Mouse (Mus musculus): ENCODE measurements at regions not wholly inside any gene's neighbourhood (a gene's known extent, or its start where the extent isn't known, plus 50 kb on each side); places are given as distances from the start of the nearest gene placed in this dataset.

GRCm38 (mm10) chr8:103138136-103138535, 352.7 kb upstream of the Cdh11 start:
- DNase-seq (ENCODE audit: low spot score in 2 of 2): no peak

DNA sequence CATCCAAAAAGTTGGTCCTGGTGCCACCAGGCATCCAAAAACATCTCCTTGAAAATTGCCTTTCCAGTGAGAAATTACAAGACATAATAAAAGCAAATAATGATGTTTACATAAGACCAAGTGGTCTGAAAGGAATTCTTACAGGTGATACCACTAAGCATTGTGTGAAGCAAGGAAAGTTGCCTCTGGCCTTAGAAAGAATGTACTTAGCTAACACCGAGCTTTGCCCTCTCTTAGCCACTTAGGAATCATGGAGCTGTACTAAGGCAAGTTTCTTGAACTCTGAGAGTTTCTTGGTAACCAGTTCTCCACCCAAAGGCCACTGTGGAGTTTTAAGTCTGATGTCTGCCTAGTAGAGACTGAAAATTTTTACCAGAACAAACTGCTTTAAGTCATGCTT, 359.4 kb upstream of the Cdh11 start:
- DNase-seq (ENCODE audit: low spot score in 2 of 2): no peak

DNA sequence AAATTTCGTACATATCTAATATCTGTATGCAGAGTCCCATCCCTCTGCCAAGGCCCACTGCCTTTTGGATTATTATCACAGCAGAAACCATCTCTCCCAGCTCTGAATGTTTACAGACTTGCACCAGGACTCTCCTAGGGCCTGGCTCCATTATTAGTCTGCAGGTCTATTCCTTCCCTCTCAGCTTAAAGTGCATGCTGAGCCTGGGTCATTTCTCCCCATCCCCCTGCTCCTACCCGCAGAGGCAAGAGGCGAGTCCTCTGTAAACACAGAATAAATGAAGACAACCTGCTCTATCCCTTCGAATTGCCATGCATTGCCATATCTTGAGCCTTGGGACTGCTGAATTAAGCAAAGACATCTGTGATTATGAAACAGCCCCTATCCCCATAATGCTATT, 362.6 kb upstream of the Cdh11 start:
- no peak for DNase-seq (ENCODE audit: low spot score in 2 of 2)

DNA sequence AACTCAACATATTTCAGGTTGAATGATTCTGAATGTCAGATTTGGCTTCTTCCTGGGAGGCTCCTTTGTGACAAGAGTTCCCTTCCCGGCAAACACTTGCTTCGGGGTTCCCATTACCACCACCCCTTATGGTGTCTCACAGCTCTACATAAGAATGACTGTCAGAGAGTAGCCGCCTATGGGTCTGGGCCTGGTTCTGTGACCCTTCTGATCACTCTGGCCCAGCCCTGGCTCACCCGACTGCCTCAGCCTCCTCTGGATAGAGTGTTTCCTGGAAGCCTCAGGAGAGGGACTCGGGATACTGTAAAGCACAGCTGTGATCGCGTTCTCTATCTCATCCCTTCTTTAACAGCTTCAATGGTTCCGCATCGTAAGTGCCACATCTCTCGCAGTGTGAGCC, 363.0 kb upstream of the Cdh11 start:
- no peak for DNase-seq (ENCODE audit: low spot score in 2 of 2)

DNA sequence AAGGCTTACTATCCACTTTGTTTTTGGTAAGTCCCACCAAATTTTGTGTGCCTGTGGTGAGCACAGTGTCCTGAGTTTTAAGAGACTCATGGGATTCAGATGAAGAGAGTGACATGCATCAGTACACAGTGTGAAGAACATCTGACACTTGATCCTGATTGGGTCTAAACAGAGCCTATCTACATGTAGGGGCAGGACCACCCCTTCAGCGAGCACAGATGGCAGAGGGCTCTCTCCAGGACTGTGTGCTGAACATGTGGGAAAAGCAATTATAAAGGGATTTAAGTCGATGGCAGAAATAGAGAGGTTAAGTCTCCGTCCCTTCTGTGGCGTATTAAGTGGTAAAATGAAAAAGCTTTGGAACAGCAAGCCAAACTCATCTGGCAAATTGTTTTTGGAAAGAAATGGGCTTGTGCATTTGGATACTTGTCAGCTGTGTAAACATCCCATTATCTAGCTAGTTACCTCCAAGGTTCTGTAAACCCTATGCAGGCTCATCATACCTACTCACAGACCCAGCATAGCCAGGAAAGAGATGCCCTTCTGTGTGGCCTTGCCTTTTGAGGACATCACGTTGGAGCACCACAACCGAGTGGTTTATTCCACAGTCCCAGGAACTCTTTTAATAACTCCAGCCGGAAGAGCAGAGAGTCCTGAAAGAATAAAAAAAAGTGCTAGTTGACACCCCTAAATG, 381.3 kb upstream of the Cdh11 start:
- DNase-seq (ENCODE audit: low spot score in 2 of 2): no peak

GRCm38 (mm10) chr8:103173313-103173712, 387.9 kb upstream of the Cdh11 start:
- DNase-seq (ENCODE audit: low spot score in 2 of 2): no peak

DNA sequence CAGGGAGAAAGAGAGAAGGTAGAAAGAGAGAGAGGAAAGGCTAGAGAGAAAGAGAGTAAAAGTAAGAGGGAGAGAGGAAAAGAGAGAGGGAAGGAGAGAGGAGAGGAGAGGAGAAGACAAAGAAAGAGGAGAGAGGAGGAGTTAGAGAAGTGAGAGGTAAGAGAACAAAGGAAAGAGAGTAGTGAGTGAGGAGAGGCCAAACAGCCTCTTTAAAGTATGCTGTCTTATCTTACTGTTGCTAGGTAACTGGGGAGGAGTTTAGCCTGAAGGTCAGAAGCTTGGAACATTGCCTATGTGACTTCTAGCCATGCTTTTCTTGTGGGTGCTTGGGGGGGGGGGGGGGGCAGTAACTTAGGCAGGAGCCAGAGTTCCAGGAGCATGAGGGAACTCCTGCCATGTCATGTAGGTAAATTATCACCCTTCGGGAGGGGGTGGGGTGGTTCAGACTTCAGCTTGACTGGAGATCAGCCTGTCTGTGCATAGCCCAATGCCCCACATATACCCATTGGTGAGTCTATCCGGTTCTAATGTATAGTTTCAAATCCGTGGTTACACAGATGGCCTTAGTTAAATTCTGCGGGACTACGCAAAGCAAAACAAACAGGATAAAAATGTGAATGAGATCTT, 388.5 kb upstream of the Cdh11 start:
- DNase-seq (ENCODE audit: low spot score in 2 of 2): no peak

DNA sequence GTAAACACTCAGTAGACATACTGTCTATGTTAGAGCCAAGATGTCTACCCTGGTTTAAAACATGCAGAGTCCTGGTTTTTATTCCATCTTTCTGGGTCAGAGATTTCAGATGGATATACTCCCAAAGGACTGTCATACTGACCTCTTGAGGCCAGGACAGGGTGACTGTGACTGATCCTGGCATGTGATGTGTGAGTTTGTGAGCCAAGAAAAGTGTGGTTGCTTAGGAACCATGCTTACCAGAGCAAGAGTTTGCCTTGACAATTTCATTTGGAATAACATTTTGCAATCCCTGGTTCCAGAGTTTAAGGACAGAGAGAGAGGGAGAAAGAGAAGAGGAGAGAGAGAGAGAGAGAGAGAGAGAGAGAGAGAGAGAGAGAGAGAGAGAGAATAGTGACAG, 395.2 kb upstream of the Cdh11 start:
- DNase-seq (ENCODE audit: low spot score in 2 of 2): no peak

GRCm38 (mm10) chr8:103188720-103189498, 403.5 kb upstream of the Cdh11 start:
- no peak for DNase-seq (ENCODE audit: low spot score in 2 of 2)

DNA sequence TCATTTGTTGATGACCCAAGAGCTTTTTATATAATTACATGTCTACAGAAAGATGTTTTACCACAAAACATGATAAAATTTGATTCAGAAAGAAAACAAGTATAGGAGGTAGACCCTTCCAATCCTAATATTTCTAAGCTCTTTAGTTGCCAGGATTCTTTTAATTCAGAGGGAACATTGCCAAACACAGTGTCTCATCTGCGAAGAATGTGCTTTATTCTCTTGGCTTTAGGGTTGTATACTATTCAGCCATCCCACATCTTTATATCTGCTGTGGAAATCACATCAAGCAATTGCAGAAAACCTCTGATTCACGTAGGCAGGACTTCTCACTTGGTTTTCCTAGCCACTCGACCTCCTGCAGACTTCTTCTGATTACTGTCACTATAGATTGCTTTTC, 412.8 kb upstream of the Cdh11 start:
- no peak for DNase-seq (ENCODE audit: low spot score in 2 of 2)

DNA sequence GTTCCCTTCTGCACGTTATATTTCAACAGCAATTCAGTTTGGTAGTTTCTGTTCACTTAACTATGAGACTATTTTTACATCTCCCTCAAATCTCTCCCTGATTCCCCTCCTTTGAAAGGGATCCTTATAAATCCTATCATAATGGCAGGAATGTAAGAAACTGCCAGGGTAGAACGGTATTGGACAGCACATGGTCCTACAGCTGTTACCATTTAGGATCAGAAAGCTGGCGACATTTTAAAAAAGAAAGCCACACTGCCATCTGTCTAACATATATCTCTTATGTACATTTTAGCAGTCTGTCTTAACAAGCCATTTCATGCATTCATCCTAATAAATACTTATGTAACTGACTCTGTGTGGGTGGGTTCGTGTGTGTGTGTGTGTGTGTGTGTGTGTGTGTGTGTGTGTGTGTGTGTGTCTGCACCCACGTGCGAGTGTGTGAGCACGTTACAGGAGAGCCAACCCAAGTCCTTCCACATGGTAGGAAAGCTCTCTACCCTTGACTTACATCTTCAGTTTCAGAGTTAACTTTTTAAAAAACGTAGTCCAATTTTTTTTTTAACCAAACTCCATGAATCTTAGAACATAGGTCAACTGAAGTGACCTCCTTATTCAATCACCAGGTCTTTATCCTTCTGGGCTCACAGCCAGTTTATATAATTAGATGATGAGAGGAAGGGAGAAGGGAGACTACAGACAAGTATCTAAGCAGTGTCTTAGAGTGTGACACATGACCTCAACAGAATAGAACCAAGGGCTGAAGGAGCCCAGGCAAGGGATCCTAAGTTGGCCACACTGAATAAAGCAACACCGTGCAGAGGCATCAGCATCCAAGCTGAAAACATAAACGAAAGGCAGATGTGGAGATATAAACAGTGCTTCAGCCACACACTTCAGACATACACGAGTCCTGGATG, 414.5 kb upstream of the Cdh11 start:
- DNase-seq (ENCODE audit: low spot score in 2 of 2): peak in 1 of 2 experiments; percentile 5

DNA sequence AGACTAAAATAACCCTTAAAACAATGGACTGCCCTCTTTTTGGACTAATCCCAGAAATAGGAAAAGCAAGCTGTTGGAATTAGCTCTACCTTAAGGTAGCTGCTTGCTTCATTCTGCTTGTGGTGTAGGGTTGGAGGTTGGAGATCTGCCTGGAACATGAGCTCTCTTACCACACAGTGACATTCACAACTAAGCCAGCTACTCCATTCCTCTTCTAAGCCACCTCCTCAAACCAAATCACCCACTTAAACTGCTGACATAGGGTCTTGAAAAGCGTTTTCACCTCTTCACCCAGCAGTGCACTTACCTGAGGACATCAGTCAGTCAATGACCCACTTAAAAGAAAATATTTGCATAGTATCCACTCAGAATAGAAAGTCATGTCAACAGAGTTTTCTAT, 418.3 kb upstream of the Cdh11 start:
- no peak for DNase-seq (ENCODE audit: low spot score in 2 of 2)

- no peak for DNase-seq (ENCODE audit: low spot score in 2 of 2)
Measured at GRCm38 (mm10) chr8:103214606-103215005, 429.2 kb upstream of the Cdh11 start.

DNA sequence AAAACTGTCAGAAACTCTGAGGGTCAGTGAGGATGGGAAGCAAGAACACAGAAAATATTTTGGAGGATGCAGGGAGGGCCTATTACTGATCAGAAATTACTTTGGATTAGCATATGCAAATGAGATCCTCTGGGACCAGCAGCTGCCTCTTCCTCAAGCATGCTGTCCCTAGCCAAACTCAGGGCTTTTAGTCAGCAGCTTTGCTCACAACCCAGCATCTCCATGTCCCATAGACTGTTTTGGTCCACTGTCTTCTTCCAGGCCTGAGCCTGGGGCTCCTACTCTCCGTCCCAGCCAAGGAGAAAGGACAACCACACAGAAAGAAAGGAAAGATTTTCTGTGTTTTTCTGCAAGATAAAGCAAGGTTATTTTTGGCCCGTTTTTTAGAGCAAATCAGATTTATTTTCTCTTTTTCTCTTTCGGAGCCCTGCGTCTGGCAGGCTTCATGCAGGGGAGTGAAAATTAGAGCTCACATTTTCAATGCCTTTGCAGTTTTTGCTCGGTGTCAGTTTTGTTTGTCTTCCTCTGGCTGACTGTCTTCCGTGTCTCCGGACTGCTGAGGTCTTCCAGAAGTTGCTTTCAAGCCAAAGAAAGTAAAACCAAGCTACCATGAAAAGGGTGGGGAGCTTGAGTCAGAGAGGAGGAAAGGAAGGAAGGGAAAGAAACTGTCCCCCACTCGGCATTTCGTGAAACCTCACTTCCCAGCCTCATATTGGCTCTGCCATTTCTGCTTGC, 445.5 kb upstream of the Cdh11 start:
- peak; percentile 11 to 37 for DNase-seq (ENCODE audit: low spot score in 2 of 2)

DNA sequence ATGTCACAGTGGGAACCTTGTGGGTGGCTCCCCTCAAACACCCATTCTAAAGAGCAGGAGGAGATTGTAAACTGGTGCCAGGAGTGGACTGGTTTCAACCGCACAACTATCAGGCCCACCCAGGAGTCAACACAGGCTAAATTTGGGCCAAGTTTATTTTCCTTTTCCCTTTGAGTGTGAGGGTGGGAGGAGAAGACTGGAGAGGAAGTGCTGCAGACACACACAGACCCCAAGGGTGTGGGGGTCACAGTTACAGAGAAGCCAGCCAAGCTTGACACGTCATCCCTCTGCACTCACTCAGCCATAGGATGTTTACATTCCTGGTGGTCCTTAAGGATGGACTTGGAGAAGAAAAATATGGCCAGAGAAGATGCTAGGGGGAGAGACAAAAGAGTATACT, 448.9 kb upstream of the Cdh11 start:
- no peak for DNase-seq (ENCODE audit: low spot score in 2 of 2)

DNA sequence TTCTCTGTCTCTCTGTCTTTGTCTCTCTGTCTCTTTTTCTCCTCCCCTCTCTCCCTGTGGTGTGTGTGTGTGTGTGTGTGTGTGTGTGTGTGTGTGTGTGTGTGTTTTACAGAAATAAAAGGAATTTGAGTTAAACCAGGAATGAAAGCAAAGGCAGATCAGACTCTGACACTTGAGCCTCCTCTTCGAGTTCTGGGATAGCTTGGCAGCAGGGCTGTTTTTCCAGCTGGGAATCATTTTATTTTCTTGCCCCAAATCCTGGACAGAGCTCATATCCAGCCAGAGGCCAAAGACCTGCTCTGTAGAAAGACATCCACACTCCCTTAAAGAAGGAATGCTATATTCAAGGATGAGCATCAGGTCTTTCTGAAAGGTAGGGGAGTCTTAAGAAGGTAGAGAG, 450.2 kb upstream of the Cdh11 start:
- peak in 1 of 2 experiments; percentile 4 for DNase-seq (ENCODE audit: low spot score in 2 of 2)

DNA sequence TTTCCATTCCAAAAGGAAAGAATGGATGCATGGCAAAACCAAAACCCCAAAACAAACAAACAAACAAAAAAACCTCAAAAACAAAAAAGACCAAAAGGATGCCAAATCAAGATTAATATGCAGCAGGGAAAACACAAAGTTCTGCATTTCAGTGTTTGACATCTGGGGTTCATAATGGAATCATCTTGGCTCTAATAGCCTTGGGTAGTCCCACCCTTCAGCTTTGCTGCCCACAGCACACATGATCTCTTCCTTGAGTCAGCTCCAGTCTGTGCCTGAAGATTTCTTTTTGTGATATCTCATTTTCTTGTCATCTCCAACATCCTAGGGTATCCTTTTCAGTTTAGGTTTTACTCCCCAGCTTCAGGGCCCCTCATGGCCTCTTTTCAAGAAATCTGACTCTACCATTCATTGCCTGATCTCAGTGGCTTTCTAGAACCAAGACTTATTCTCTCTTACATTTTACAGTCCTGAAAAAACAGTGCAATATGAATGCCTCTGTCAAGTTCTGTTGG, 453.1 kb upstream of the Cdh11 start:
- DNase-seq (ENCODE audit: low spot score in 2 of 2): no peak

DNA sequence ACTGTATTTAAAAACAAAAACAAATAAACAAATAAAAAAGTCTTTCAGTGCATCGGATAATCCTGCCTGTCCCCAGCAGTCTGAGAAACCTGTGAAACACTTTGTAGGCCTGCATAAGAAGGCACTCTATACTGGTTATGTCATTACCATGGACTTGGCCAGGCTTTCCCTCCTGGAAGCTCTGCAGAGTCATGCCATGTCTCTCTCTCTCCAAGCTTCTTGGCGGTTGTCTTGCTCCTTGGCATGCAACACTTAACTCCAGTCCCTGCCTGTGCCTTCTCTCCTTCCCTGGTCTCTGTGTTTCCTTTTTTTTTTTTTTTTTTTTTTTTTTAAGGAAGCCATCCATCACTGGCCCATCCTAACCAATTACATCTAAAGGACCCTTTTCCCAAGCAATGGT, 458.7 kb upstream of the Cdh11 start:
- DNase-seq (ENCODE audit: low spot score in 2 of 2): no peak

DNA sequence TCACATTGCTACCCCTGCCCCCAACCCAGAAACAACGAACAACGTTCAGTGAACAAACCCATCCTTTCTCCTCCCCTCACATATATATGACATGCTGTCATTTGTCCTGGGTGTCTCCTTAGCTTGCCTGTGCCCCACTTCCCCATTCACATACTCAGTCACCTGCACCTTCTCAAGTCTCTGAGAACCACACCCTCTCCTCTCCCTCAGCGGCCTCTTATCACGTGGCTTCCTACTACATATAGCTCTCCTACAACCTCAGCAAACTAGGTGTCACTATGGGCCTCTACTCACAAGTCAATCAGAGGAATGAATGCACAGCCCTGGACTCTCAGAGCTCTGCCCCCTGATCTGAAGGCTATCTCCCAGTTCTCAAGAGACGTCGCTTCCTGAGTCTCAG, 459.2 kb upstream of the Cdh11 start:
- DNase-seq (ENCODE audit: low spot score in 2 of 2): no peak

DNA sequence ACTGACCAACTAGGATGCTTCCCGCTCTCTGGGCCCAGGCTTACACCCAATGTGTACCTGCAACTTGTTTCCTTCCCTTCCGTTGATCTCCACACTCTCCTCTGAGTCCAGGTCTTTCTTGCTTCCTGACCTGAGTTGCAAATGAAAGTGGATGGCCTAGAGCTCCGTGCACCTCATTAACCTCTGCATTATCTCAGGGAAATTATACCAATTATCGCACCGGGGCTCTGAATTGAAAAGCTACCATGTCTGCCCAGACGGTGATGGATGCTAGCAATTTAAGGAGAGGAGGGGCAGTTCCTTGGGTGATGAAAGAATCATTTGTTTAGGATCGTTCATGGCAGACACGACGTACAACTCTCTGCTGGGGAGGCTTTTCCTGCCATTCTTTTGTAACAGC, 460.4 kb upstream of the Cdh11 start:
- DNase-seq (ENCODE audit: low spot score in 2 of 2): no peak

GRCm38 (mm10) chr8:103261236-103261635, 475.8 kb upstream of the Cdh11 start:
- DNase-seq (ENCODE audit: low spot score in 2 of 2): no peak
